12 mouse cellular contexts compared by ENCODE assay signal in genomic region chr4:120890754-120891440, GRCm38 (mm10). TPM values are rescaled to one million over a fixed set of nuclear protein-coding genes. Genes with fewer than 3 reads are reported as not detected.
DNase-seq lines count a peak whose midpoint lies in the region; ATAC-seq and TF ChIP-seq lines count a peak whose summit lies in the region.
"Had no signal": no experiment of that assay in that cellular context is flagged by ENCODE, and none has a peak within 500 bp of the region (broad histone marks: within the 10 kb centered on the region; RNA-seq: fewer than 3 reads in every experiment).

No protein-coding gene starts in this region.

- no peak overlapping the region for H3K27ac ChIP-seq in lung, embryonic 14.5 days (ENCODE audit: low read depth)
- H3K27ac ChIP-seq in hindbrain, embryonic 13.5 days, result peak overlapping the region; percentile 12; the same call in 1 of the 2 replicates
- H3K27ac ChIP-seq in midbrain, postnatal 0 days (ENCODE audit: low read depth, low read length), result no peak overlapping the region
- H3K27ac ChIP-seq: stomach, postnatal 0 days had no signal

- no peak for ATAC-seq in lung, embryonic 14.5 days (ENCODE audit: insufficient read depth)
- peak; percentile 47; the same call in 1 of the 2 replicates for ATAC-seq in hindbrain, embryonic 13.5 days (ENCODE audit: low FRiP score)
- ATAC-seq in midbrain, postnatal 0 days (ENCODE audit: low FRiP score), result peak; percentile 25; the same call in 1 of the 2 replicates

- H3K4me3 ChIP-seq in lung, embryonic 14.5 days (ENCODE audit: low read depth, low read length), result no peak overlapping the region
- no peak overlapping the region for H3K4me3 ChIP-seq in lung, adult 2 months (replicated peaks; ENCODE audit: extremely low read depth, low read depth, low read length)
- no peak overlapping the region for H3K4me3 ChIP-seq in hindbrain, embryonic 13.5 days
- H3K4me3 ChIP-seq in midbrain, postnatal 0 days (ENCODE audit: low read depth, low read length), result no peak overlapping the region

- TF ChIP-seq POLR2A in lung, adult 2 months (IDR thresholded peaks at IDR 0.05; ENCODE audit: borderline replicate concordance, extremely low read depth, low read depth, low read length), result no peak

- no peaks in the 10 kb centered on the region; the same call in 1 of the 2 replicates for H3K4me1 ChIP-seq in lung, embryonic 14.5 days (ENCODE audit: insufficient read depth)
- peaks cover under 1% of the 10 kb centered on the region; the same call in 1 of the 2 replicates for H3K4me1 ChIP-seq in lung, adult 2 months (ENCODE audit: control insufficient read depth, insufficient read depth, low read length)
- peaks cover 37% of the 10 kb centered on the region for H3K4me1 ChIP-seq in hindbrain, embryonic 13.5 days (replicated peaks)
- no peaks in the 10 kb centered on the region for H3K4me1 ChIP-seq in midbrain, postnatal 0 days (ENCODE audit: insufficient read depth, low read length)

- TF ChIP-seq CTCF in lung, embryonic 14.5 days (IDR thresholded peaks at IDR 0.05; ENCODE audit: low read depth), result no peak
- no peak for TF ChIP-seq CTCF in lung, adult 2 months (IDR thresholded peaks at IDR 0.05; ENCODE audit: insufficient read depth, low read length)
- TF ChIP-seq CTCF in midbrain, postnatal 0 days (IDR thresholded peaks at IDR 0.05), result no peak

- DNase-seq in lung, embryonic 14.5 days, result peak; percentile 28
- no peak for DNase-seq in lung, adult 2 months
- DNase-seq in cerebellum, adult 9-11 months, result peak; percentile 97
- peak; percentile 59 for DNase-seq in midbrain, postnatal 0 days (ENCODE audit: low spot score)
- no peak for DNase-seq in Muller cell, postnatal 12 days (ENCODE audit: inconsistent ontology term)
- DNase-seq in lung, postnatal 25 days (ENCODE audit: low spot score), result no peak
- DNase-seq: heart, adult 18-20 months; heart, postnatal 4 days; lung, postnatal 10 days; right cerebral cortex, postnatal 25 days had no signal

- H3K4me2 ChIP-seq in lung, embryonic 14.5 days, result no peak overlapping the region
- H3K4me2 ChIP-seq in hindbrain, embryonic 13.5 days, result no peak overlapping the region
- H3K4me2 ChIP-seq in midbrain, postnatal 0 days (ENCODE audit: low read depth, low read length, poor library complexity, severe bottlenecking), result no peak overlapping the region

- H3K9ac ChIP-seq in lung, embryonic 14.5 days, result no peak overlapping the region
- H3K9ac ChIP-seq in hindbrain, embryonic 13.5 days, result 0 out of 2 replicates have a peak overlapping the region, but pooled peaks have one; percentile 5
- no peak overlapping the region for H3K9ac ChIP-seq in midbrain, postnatal 0 days (replicated peaks; ENCODE audit: low read length, poor library complexity, severe bottlenecking)

- WGBS in lung, embryonic 14.5 days, result 66% methylated on average over 11 of the region's 11 CpGs
- WGBS in lung, adult 2 months, result 71% methylated on average over 11 of the region's 11 CpGs
- 50% methylated on average over 11 of the region's 11 CpGs for WGBS in hindbrain, embryonic 13.5 days
- 46% methylated on average over 11 of the region's 11 CpGs for WGBS in midbrain, postnatal 0 days

- no peaks in the 10 kb centered on the region for H3K9me3 ChIP-seq in lung, embryonic 14.5 days (ENCODE audit: low read depth, low read length)
- no peaks in the 10 kb centered on the region for H3K9me3 ChIP-seq in hindbrain, embryonic 13.5 days
- H3K9me3 ChIP-seq in midbrain, postnatal 0 days (ENCODE audit: low read length), result no peaks in the 10 kb centered on the region

- no peaks in the 10 kb centered on the region for H3K27me3 ChIP-seq in lung, embryonic 14.5 days (ENCODE audit: insufficient read depth, low read length)
- H3K27me3 ChIP-seq in hindbrain, embryonic 13.5 days, result peaks cover 7% of the 10 kb centered on the region
- no peaks in the 10 kb centered on the region for H3K27me3 ChIP-seq in midbrain, postnatal 0 days (ENCODE audit: insufficient read depth, low read length)

- H3K36me3 ChIP-seq in lung, embryonic 14.5 days (ENCODE audit: insufficient read depth), result no peaks in the 10 kb centered on the region
- H3K36me3 ChIP-seq in hindbrain, embryonic 13.5 days, result no peaks in the 10 kb centered on the region
- H3K36me3 ChIP-seq in midbrain, postnatal 0 days (ENCODE audit: insufficient read depth, low read length), result peaks cover 17% of the 10 kb centered on the region

RNA-seq across cellular contexts. Expression of gene Exo5, which starts 33.9 kb away (rescaled TPM):
- 24.3 and 25.1 TPM in 2 replicates for polyA plus RNA-seq in lung, embryonic 14.5 days (2014; fragmentation: Nextera tagmentation; extraction: Ambion mirVana)
- 3.3 and 5.4 TPM in 2 replicates for polyA plus RNA-seq in lung, adult 2 months (2012; rRNA removed)
- 38.3 and 42.6 TPM in 2 replicates for polyA plus RNA-seq in hindbrain, embryonic 13.5 days (2015; fragmentation: Nextera tagmentation; extraction: Ambion mirVana)
- 11.1 and 13.6 TPM in 2 replicates for total RNA-seq in midbrain, postnatal 0 days (2014; rRNA removed)
- 13.4 and 14.5 TPM in 2 replicates for polyA plus RNA-seq in midbrain, postnatal 0 days (2015; fragmentation: Nextera tagmentation; extraction: Ambion mirVana)

RNA-seq across cellular contexts. Expression of gene Rims3, which starts 36.3 kb away (rescaled TPM):
- 0.70 and 1.1 TPM in 2 replicates for polyA plus RNA-seq in lung, embryonic 14.5 days (2014; fragmentation: Nextera tagmentation; extraction: Ambion mirVana)
- polyA plus RNA-seq in lung, adult 2 months (2012; rRNA removed), result 0.94 and 1.4 TPM in 2 replicates
- polyA plus RNA-seq in hindbrain, embryonic 13.5 days (2015; fragmentation: Nextera tagmentation; extraction: Ambion mirVana), result 11.9 and 12.4 TPM in 2 replicates
- total RNA-seq in midbrain, postnatal 0 days (2014; rRNA removed), result 131 and 140 TPM in 2 replicates
- 34.6 and 37.1 TPM in 2 replicates for polyA plus RNA-seq in midbrain, postnatal 0 days (2015; fragmentation: Nextera tagmentation; extraction: Ambion mirVana)

RNA-seq across cellular contexts. Expression of gene Nfyc, which starts 59.5 kb away (rescaled TPM):
- polyA plus RNA-seq in lung, embryonic 14.5 days (2014; fragmentation: Nextera tagmentation; extraction: Ambion mirVana), result 113 and 114 TPM in 2 replicates
- 120 and 143 TPM in 2 replicates for polyA plus RNA-seq in lung, adult 2 months (2012; rRNA removed)
- 85.8 and 86.3 TPM in 2 replicates for polyA plus RNA-seq in hindbrain, embryonic 13.5 days (2015; fragmentation: Nextera tagmentation; extraction: Ambion mirVana)
- 85.1 and 87.8 TPM in 2 replicates for total RNA-seq in midbrain, postnatal 0 days (2014; rRNA removed)
- polyA plus RNA-seq in midbrain, postnatal 0 days (2015; fragmentation: Nextera tagmentation; extraction: Ambion mirVana), result 60.5 and 65.8 TPM in 2 replicates

Comparison
In these comparisons a context has a peak if more than half of its experiments do, and no peak if none do; other contexts are left out.
1. DNase-seq: peak in lung, embryonic 14.5 days (single experiment), cerebellum, adult 9-11 months (single experiment) and midbrain, postnatal 0 days (single experiment); none in lung, adult 2 months (single experiment), Muller cell, postnatal 12 days (single experiment) and lung, postnatal 25 days (single experiment).